Mouse (Mus musculus): ENCODE measurements around the gene B2m.
A peak's percentile ranks its signal among the peaks of the same experiment; 100 is the strongest.

- peak; percentile 81 for TF ChIP-seq CTCF (IDR thresholded peaks at IDR 0.05; ENCODE audit: low read depth)
- no peak for TF ChIP-seq EP300 (optimal IDR thresholded peaks at IDR 0.05)
These were observed 47.0 kb downstream of the B2m start for GRCm38 (mm10) chr2:122194509-122194929.
